Mouse (Mus musculus) spleen, adult 2 months (tissue): ENCODE measurements around the gene Ehhadh.

ENCODE experiments used
- CTCF ChIP-seq: fragments of 200-500 bp; IDR thresholded peaks from 2 replicates; pipeline ENCODE4 v1.5.1; 2011; ENCODE audit warnings: mild to moderate bottlenecking, inconsistent platforms; ENCODE audit not compliant: insufficient read depth, insufficient read length, insufficient replicate concordance; ENCODE audit errors: extremely low read depth
- POLR2A ChIP-seq: fragments of 200-500 bp; IDR thresholded peaks from 2 replicates; pipeline ENCODE4 v1.6.1; 2011; ENCODE audit warnings: low read depth, low read length, inconsistent platforms

DNA sequence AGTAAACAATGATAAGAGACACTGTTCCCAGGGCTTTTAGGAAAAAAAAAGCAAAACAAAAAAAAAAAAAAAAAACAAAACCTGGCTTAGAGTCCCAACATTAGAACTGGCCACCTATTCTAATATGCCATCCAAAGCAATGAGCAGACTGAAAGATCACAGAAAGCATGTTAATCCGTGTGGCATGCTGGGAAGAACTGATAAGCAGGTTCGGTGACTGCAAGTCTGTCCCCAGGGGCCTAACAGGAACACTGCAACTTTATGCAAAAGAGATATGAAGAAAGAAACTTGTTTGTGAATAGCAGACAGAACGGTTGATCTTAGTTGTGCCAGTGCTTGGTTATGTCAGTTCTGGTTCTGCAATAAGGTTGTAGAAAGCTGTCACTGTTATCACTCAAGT is 4.2 kb upstream of the Ehhadh start:
- no peak for TF ChIP-seq CTCF
- TF ChIP-seq POLR2A = no peak
